Mouse (Mus musculus) hindbrain, embryonic 12.5 days (tissue): Measurements from ENCODE around the gene Dexi. TPM values are rescaled to one million over a fixed set of nuclear protein-coding genes. Genes with fewer than 3 reads are reported as not detected.

Experiments
- ATAC-seq: fragments of 200-750 bp; cut with Nextera tagmentation; 2 replicates; pipeline ENCODE4 v1.8.0; 2017; ENCODE audit warnings: moderate TSS enrichment; ENCODE audit not compliant: low FRiP score
- H3K27ac ChIP-seq: fragments of 300-500 bp; sonication (generic); 2 replicates; pipeline ENCODE4 v1.5.1; 2016; ENCODE audit warnings: mild to moderate bottlenecking
- H3K27me3 ChIP-seq: fragments of 300-500 bp; sonication (generic); 2 replicates; pipeline ENCODE4 v1.6.1; 2016; ENCODE audit warnings: mild to moderate bottlenecking
- H3K36me3 ChIP-seq: fragments of 300-500 bp; sonication (generic); 2 replicates; pipeline ENCODE4 v1.6.1; 2016; ENCODE audit warnings: mild to moderate bottlenecking
- H3K4me1 ChIP-seq: fragments of 300-500 bp; sonication (generic); 2 replicates; pipeline ENCODE4 v1.6.1; 2016
- H3K4me2 ChIP-seq: fragments of 300-500 bp; sonication (generic); replicated peaks from 2 replicates; pipeline ENCODE4 v1.6.1; 2016; ENCODE audit warnings: mild to moderate bottlenecking
- H3K4me3 ChIP-seq: fragments of 300-500 bp; sonication (generic); 2 replicates; pipeline ENCODE4 v1.5.1; 2016; ENCODE audit warnings: mild to moderate bottlenecking
- H3K9ac ChIP-seq: fragments of 300-500 bp; sonication (generic); 2 replicates; pipeline ENCODE4 v1.6.1; 2016; ENCODE audit warnings: mild to moderate bottlenecking, moderate library complexity
- H3K9me3 ChIP-seq: fragments of 300-500 bp; sonication (generic); replicated peaks from 2 replicates; pipeline ENCODE4 v1.6.1; 2016; ENCODE audit warnings: mild to moderate bottlenecking
- WGBS: fragments of 180-500 bp; shearing (Covaris S2); methylation state at CpG from one replicate; pipeline ENCODE4 v1.1.7; 2016; 5-methylcytosine and 5-hydroxymethylcytosine counted together
- polyA plus RNA-seq: library from polyadenylated mRNA; unstranded; fragments of >200 nt; fragmentation: Nextera tagmentation; extraction: Ambion mirVana; gene quantifications from 2 replicates; pipeline ENCODE4 v1.2.1, GENCODE M21; 2016

Dexi gene
- polyA plus RNA-seq, 1 experiment from 2014 or later: 27.6 TPM

DNA sequence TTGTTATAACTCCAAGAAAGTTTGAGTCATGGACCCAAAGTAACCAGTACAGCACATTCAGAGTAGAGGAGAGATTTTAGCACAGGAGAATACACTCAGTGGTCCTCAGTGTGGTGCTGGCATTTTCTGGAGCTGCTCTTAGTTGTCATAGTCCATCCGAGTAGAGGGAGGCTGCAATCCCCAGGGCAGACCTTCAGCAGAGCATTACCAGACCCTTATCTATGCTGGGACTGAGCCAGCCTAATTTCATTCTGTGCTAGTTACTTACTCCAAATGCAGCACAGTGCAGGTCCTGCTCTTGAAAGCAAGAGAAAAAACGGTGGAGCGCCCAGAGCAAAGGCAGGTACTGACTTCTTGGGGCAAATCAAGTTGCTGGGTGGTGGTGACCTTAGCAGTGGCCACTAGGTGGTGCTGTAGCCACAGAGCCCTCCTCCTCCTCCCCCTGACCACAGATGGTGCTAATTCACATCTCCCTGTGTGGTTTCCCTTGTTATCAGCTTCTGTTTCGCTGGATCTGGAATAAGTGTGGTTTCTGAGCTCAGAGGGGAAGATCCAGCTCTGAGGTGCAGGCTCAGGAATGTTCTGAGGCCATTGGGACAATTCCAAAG, 22.5 kb upstream of the Dexi start:
- 39% methylated on average over 4 of the region's 4 CpGs for WGBS

DNA sequence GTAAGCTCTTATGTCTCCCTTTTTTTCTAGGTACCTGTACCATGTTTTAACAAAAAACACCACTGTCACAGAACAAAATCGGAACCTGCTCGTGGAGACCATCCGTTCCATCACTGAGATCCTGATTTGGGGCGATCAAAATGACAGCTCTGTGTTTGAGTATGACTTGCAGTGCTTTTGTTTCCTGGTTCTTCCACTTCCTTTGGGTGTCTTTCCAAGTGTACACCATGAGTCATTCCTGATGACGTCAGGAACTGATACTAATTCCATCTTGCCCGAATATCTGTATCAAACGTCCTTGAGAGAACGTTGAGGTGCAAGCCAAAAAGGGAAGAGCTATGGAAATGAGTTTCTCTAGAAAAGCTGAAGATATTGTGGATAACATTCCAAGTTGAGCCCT, 17.1 kb upstream of the Dexi start:
- 92% methylated on average over 8 of the region's 8 CpGs for WGBS
- H3K4me1 ChIP-seq: no peaks in the 10 kb centered on the region
- no peaks in the 10 kb centered on the region for H3K9me3 ChIP-seq
- ATAC-seq: no peak
- peaks cover 30% of the 10 kb centered on the region for H3K36me3 ChIP-seq
- H3K27me3 ChIP-seq: no peaks in the 10 kb centered on the region
- no peak overlapping the region for H3K4me2 ChIP-seq
- H3K27ac ChIP-seq: no peak overlapping the region
- H3K4me3 ChIP-seq: no peak overlapping the region
- no peak overlapping the region for H3K9ac ChIP-seq

More for the DNA sequence above, 22.5 kb upstream of the Dexi start:
- peak; percentile 58 for ATAC-seq
- Histone ChIP-seq H3K9ac (no peak overlapping the region), H3K4me1 (no peaks in the 10 kb centered on the region), H3K4me2 (no peak overlapping the region), H3K36me3 (peaks cover 50% of the 10 kb centered on the region), H3K4me3 (no peak overlapping the region), H3K9me3 (no peaks in the 10 kb centered on the region), H3K27me3 (no peaks in the 10 kb centered on the region), H3K27ac (no peak overlapping the region)

DNA sequence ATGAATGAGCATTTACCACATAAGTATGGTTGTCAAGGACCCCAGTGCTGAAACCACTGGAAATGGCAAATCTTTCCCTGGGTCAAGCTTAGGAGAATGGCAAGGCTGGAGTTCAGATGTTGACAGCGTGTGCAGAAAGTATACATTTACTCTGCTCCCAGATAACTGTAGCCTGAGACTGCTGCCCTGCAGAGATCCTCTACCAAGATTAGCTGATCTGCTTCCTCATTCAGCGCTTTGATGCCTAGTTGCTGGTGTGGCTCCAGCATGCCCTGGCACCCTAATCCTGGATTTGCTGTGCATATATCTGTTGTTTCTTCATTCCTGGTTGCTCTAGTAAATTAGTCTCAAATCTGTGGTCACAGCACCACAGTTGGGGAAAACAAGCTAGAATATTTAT, 11.0 kb upstream of the Dexi start:
- Histone ChIP-seq H3K4me3 (no peak overlapping the region), H3K4me2 (no peak overlapping the region), H3K4me1 (no peaks in the 10 kb centered on the region), H3K27me3 (no peaks in the 10 kb centered on the region), H3K9me3 (no peaks in the 10 kb centered on the region), H3K27ac (no peak overlapping the region), H3K9ac (no peak overlapping the region), H3K36me3 (no peaks in the 10 kb centered on the region)
- ATAC-seq: no peak
- WGBS: 89% methylated on average over 2 of the region's 2 CpGs

DNA sequence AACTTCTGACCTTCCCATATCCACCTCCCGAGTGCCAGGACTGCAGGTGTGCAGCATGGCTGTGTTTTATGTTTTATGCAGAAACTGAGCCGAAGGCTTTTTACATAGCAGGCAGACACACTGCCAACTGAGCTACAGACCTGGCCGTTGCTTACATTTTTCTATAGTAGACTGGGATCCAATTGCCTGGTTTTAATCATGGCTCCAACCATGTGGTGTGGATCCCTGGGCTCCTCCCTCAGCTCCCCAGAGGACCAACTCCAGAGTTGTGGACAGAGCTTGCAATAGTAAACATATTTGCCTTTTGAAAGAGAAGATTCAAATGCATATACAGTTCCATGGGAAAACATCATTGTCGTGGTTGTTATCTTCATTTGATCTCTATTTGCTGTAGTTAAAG, 8.7 kb upstream of the Dexi start:
- Histone ChIP-seq H3K4me1 (peaks cover 4% of the 10 kb centered on the region), H3K27me3 (no peaks in the 10 kb centered on the region), H3K4me2 (no peak overlapping the region), H3K27ac (no peak overlapping the region), H3K9ac (no peak overlapping the region), H3K9me3 (no peaks in the 10 kb centered on the region), H3K36me3 (no peaks in the 10 kb centered on the region), H3K4me3 (no peak overlapping the region)
- no peak for ATAC-seq
- 84% methylated on average over 4 of the region's 4 CpGs for WGBS

DNA sequence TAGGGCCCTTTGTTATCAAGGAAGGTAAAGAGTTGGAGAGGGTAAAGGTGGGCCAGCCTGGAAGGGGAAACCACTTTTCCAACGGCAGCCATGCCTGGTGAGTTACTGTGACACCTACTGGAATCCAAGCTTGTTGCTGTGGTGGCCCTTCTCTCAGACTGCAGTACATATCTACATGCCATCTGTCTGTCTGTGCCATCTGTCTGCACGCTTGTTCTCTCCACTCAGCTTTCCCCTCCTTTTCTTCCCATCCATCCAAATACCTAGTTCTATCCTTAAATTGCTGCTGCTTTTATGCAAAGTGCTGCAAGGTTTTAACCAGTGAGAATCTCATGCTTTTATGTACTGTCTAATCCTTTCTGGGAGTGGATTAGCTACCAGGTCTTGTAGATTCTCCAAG, 6.7 kb upstream of the Dexi start:
- no peak for ATAC-seq
- Histone ChIP-seq H3K36me3 (no peaks in the 10 kb centered on the region), H3K27me3 (no peaks in the 10 kb centered on the region), H3K27ac (no peak overlapping the region), H3K4me2 (no peak overlapping the region), H3K9me3 (no peaks in the 10 kb centered on the region), H3K9ac (no peak overlapping the region), H3K4me1 (peaks cover 14% of the 10 kb centered on the region), H3K4me3 (no peak overlapping the region)
- WGBS: 90% methylated on average over 2 of the region's 2 CpGs

DNA sequence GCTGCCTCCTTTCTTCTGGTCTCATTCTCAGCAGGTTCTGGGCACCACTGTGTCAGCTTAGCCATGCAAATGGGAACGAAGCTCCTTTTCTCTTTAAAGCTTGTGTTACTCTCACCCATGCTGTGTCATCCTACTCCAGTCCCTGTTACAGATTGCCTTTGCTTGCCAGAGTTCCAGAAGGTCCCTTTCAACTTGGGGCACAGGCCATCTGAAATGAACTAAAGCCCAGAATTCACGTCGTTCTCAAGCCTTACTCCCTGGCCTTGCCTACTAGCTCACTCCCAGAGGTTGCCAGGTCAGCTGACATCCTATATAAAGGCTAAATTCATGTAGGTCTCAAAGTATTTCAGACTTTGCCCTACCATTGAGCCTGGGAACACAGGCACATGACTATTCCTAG, 6.1 kb upstream of the Dexi start:
- Histone ChIP-seq H3K36me3 (no peaks in the 10 kb centered on the region), H3K4me3 (no peak overlapping the region), H3K9me3 (no peaks in the 10 kb centered on the region), H3K27ac (no peak overlapping the region), H3K9ac (no peak overlapping the region), H3K27me3 (no peaks in the 10 kb centered on the region), H3K4me1 (peaks cover 14% of the 10 kb centered on the region), H3K4me2 (no peak overlapping the region)
- WGBS: 55% methylated on average over 3 of the region's 3 CpGs
- no peak for ATAC-seq

DNA sequence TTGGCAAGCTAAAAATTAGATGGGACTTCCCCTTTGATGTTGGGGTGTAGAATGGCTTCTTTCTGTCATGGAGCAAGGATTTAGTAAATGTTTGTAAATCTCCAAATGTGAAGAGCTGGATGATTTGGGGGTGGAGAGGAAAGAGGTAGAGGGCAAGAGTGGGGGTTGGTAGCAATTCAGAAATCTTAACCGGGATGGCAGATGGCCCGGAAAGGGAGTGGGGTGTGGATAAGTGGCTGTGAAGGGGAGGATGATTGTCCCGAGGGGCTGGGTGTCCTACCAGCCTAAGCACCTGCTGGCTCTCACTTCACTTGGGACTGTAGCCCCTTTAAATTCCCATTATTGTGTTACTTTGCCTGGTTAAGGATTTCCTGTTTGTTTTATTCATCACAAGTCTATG, 4.0 kb upstream of the Dexi start:
- no peak overlapping the region for H3K27ac ChIP-seq
- H3K4me1 ChIP-seq: peaks cover 17% of the 10 kb centered on the region
- no peaks in the 10 kb centered on the region for H3K36me3 ChIP-seq
- ATAC-seq: no peak
- no peak overlapping the region for H3K4me3 ChIP-seq
- no peaks in the 10 kb centered on the region for H3K27me3 ChIP-seq
- no peak overlapping the region for H3K9ac ChIP-seq
- peak overlapping the region; percentile 74; the same call in 1 of the 2 replicates for H3K4me2 ChIP-seq
- 73% methylated on average over 3 of the region's 3 CpGs for WGBS
- no peaks in the 10 kb centered on the region for H3K9me3 ChIP-seq

DNA sequence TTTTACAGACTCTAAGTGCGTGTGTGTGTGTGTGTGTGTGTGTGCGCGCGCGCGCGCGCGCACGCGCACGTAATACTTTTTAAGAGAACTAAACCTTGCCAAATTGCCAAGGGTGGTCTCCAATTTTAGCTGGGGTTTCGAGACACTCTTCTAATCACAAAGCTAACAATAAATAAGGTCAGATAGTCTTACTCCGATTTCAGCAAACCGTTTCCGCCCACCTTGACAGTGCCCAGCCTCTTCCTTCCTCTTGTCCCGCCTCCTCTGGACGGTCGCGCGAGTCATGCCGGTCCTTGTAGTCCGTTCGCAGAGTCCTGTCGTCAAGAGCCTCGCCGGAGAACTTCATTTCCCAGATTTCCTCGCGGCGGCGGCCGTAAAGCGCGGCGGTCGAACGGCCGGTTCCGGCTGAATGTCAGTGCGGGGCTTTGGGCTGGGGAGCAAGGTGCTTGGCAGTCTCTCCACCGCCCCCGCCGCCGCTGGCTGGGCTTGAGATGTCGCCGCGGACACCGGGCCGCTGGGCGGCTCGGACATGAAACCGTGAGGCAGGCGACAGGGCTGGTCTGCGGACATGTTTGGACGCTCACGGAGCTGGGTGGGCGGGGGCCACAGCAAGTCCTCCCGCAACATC, 2.3 kb upstream of the Dexi start, which contains the start of gene Clec16a:
Gene Clec16a, plus strand, starts transcription at position 345 of the 628 bp plus-strand sequence.
- Histone ChIP-seq H3K4me2 (peak within 1 kb of the TSS; percentile 74), H3K9me3 (no peaks in the 10 kb centered on the region), H3K36me3 (no peaks in the 10 kb centered on the region), H3K4me1 (peaks cover 34% of the 10 kb centered on the region), H3K27ac (no peak within 1 kb of the TSS), H3K4me3 (peak within 1 kb of the TSS; percentile 90), H3K27me3 (no peaks in the 10 kb centered on the region), H3K9ac (peak within 1 kb of the TSS; percentile 88)
- WGBS: under 1% methylated on average over 58 of the region's 58 CpGs
- ATAC-seq: peak; percentile 92

DNA sequence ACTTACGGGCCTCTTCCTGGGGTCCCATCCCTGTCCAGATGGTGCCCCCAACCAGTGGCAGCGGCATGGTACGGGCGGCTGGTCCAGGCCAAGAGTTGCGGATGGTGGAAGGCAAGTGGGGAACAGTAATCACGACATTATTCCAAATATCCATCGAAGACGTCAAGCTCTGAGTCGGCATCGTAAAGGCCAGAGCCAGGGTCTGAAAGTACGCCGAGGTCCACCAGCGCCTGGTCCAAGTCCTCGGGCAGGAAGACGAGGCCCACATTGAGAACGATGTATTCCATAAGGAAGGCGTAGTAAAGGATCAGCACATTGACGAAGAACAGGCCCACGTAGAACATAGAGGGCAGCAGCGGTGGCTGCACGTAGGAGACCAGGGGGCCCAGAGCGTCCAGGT, 588 bp downstream of the Dexi start:
- Histone ChIP-seq H3K27me3 (no peaks in the 10 kb centered on the region), H3K9ac (peak overlapping the region; percentile 96), H3K36me3 (no peaks in the 10 kb centered on the region), H3K9me3 (no peaks in the 10 kb centered on the region), H3K27ac (peak overlapping the region; percentile 85), H3K4me3 (peak overlapping the region; percentile 96), H3K4me1 (peaks cover 53% of the 10 kb centered on the region), H3K4me2 (peak overlapping the region; percentile 89)
- WGBS: 4% methylated on average over 22 of the region's 22 CpGs
- ATAC-seq: peak; percentile 17; the same call in 1 of the 2 replicates

DNA sequence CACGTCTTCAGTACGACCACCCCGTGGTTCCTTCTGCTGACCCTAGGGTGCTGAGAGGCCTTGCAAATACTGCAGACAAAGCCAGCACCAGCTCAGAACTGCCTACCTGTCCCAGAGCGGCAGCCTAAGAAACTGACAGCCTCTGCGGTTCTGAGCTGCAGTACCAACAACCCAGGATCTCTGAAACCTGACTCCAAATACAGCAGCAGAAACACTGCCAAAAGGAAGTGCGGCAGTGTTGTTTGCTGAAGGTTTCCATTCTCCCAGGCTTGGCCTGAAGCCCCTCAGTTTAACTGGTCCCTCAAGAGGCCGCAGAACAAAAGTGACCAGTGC, 1.3 kb downstream of the Dexi start:
- ATAC-seq: no peak

DNA sequence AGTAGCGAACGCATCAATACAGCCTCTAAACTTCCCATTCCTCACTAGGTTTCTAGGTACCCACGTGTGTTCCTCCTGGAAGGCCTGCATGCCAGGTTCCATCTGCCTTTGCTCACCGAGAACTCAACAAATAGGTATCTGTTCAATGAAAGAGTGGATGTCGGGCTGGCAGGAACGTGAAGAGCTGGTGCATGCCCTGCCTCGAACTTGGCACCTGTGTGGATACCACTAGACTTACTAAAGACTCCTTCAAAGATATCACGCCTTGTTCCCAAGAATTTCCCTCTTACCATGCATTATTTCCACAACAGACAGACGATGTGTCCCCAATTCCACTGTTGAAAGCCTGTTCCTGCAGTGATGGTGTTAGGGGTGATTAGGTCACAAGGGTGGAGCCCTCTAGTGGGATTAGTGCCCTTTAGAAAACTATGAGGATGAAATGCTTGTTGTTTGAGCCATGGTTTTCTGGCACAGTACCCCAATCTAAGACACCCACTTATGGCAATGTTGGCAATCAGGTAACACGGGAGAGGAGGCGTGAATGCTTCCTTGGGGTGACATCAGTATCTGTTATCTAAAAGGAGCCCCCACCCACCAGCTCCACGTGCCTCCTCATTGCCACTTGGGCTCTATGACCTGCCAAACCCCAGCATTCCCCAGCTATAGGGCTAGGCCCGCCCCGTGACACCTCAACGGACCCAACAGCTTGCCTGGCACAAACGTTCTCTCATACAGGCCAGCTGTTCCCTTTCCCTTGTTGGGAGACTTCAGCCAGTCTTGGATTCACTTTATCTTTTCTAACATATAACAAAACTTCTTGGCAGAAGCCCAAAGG, 1.9 kb downstream of the Dexi start:
- Histone ChIP-seq H3K4me3 (peak overlapping the region; percentile 96), H3K4me1 (peaks cover 43% of the 10 kb centered on the region), H3K9ac (peak overlapping the region; percentile 96), H3K27me3 (no peaks in the 10 kb centered on the region), H3K9me3 (no peaks in the 10 kb centered on the region), H3K27ac (no peak overlapping the region), H3K4me2 (peak overlapping the region; percentile 89), H3K36me3 (no peaks in the 10 kb centered on the region)
- no peak for ATAC-seq
- WGBS: 77% methylated on average over 16 of the region's 16 CpGs

More for the DNA sequence above, 1.3 kb downstream of the Dexi start:
- peak overlapping the region; percentile 96 for H3K9ac ChIP-seq
- H3K4me2 ChIP-seq: peak overlapping the region; percentile 89
- no peaks in the 10 kb centered on the region for H3K9me3 ChIP-seq
- H3K27ac ChIP-seq: no peak overlapping the region
- WGBS: 34% methylated on average over 7 of the region's 7 CpGs
- H3K4me3 ChIP-seq: peak overlapping the region; percentile 96
- peaks cover 49% of the 10 kb centered on the region for H3K4me1 ChIP-seq
- H3K27me3 ChIP-seq: no peaks in the 10 kb centered on the region
- H3K36me3 ChIP-seq: no peaks in the 10 kb centered on the region

DNA sequence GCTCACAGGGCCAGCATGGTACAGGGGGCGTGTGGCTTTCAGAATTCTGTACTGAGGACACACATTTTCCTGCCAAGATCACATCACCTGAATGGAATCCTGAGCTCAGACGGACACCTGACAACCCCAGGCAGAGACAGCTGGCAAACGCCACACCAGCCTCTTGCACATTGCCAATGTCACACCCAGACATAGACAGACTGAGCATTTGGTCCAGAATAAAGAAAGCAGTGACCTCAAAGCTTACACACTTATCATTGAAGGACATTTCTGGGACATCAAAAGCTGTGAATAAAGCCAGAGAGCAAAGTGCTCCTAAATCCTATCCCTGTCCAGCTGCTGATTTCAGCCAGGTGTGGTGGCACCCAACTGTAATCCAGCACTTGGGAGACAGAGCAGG, 5.9 kb downstream of the Dexi start:
- H3K9ac ChIP-seq: no peak overlapping the region
- H3K27ac ChIP-seq: no peak overlapping the region
- 0 out of 2 replicates have a peak, but pooled peaks cover 5% of the 10 kb centered on the region for H3K36me3 ChIP-seq
- no peaks in the 10 kb centered on the region for H3K9me3 ChIP-seq
- H3K27me3 ChIP-seq: no peaks in the 10 kb centered on the region
- H3K4me2 ChIP-seq: no peak overlapping the region
- peaks cover 37% of the 10 kb centered on the region for H3K4me1 ChIP-seq
- ATAC-seq: no peak
- 83% methylated on average over 3 of the region's 3 CpGs for WGBS
- H3K4me3 ChIP-seq: no peak overlapping the region
